In the genomic region with DNA sequence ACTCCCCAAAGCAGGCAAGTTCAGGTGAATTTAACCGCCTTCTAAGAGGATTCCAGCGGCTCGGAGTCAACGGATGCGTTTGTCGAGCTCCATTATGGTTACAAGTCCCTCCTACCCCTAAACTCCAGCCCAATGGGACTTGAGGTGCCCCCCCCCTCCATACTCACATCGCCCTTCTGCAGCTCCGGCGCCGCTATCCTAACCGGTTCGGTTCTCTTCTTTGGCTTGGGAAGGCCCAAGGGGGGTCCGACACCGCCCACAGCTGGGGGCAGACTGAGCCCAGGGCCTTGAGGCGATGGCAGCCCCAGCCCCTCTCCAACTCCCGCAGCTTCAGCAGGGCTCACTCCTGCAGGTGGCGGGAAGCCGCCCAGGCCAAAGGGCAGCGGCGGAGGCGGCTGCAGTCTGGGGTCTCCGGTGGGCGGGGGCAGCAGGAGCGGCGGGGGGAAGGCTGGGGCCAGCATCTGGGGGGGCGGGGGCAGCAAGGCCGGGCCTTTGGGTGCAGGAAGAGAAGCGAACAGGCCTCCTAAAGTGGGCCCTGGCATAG, we compare ENCODE assay signal across 8 mouse cellular contexts. TPM values are rescaled to one million over a fixed set of nuclear protein-coding genes. Genes with fewer than 3 reads are reported as not detected.
A peak's percentile ranks its signal among the peaks of the same experiment; 100 is the strongest.
DNase-seq lines count a peak whose midpoint lies in the region; ATAC-seq and TF ChIP-seq lines count a peak whose summit lies in the region.

No protein-coding gene starts in this region.

- peak overlapping the region; percentile 92 for H3K4me2 ChIP-seq in hindbrain, embryonic 11.5 days (replicated peaks; ENCODE audit: low read depth, low read length)

- DNase-seq in gastrocnemius, adult 2 months: peak; percentile 57
- DNase-seq in gastrocnemius, adult 18-20 months (ENCODE audit: low spot score): no peak
- DNase-seq in adrenal gland, postnatal 36 days: peak; percentile 35 to 52
- peak; percentile 49 for DNase-seq in hindbrain, embryonic 11.5 days (ENCODE audit: low spot score)
- DNase-seq in left cerebral cortex, postnatal 10 days (ENCODE audit: extremely low spot score in 1 of 2, low spot score in 2 of 2): peak; percentile 23 to 73
- DNase-seq in mesoderm, embryonic 11.5 days (ENCODE audit: low read depth, low spot score): peak; percentile 48
- DNase-seq in spleen, adult 2 months (ENCODE audit: low read depth in 1 of 2, low spot score in 2 of 2): peak in 1 of 2 experiments; percentile 31

- TF ChIP-seq POLR2A in spleen, adult 2 months (IDR thresholded peaks at IDR 0.05; ENCODE audit: low read depth, low read length): no peak

- H3K36me3 ChIP-seq in erythroblast, embryonic 14.5 days (ENCODE audit: control insufficient read depth): peaks cover 26% of the 10 kb centered on the region
- no peaks in the 10 kb centered on the region for H3K36me3 ChIP-seq in hindbrain, embryonic 11.5 days (ENCODE audit: control insufficient read depth, insufficient read depth, low read length)
- no peaks in the 10 kb centered on the region for H3K36me3 ChIP-seq in spleen, adult 2 months (ENCODE audit: control insufficient read depth, insufficient read depth, low read length)

- under 1% methylated on average over 18 of the region's 28 CpGs for WGBS in hindbrain, embryonic 11.5 days
- under 1% methylated on average over 28 of the region's 28 CpGs for WGBS in spleen, adult 2 months

- H3K4me1 ChIP-seq in erythroblast, embryonic 14.5 days (ENCODE audit: control insufficient read depth): peaks cover 39% of the 10 kb centered on the region
- H3K4me1 ChIP-seq in hindbrain, embryonic 11.5 days (replicated peaks; ENCODE audit: control insufficient read depth, insufficient read depth, low read length): peaks cover 6% of the 10 kb centered on the region
- peaks cover 13% of the 10 kb centered on the region for H3K4me1 ChIP-seq in spleen, adult 2 months (ENCODE audit: control insufficient read depth, insufficient read depth, insufficient read length)

- H3K27ac ChIP-seq in gastrocnemius, adult 2 months: peak overlapping the region; percentile 92
- H3K27ac ChIP-seq in hindbrain, embryonic 11.5 days (ENCODE audit: low read depth, low read length): peak overlapping the region; percentile 76
- peak overlapping the region; percentile 86 for H3K27ac ChIP-seq in spleen, adult 2 months (ENCODE audit: insufficient read depth, low read length)

- H3K27me3 ChIP-seq in erythroblast, embryonic 14.5 days (ENCODE audit: control insufficient read depth): no peaks in the 10 kb centered on the region
- no peaks in the 10 kb centered on the region for H3K27me3 ChIP-seq in hindbrain, embryonic 11.5 days (ENCODE audit: control insufficient read depth, insufficient read depth, low read length)
- no peaks in the 10 kb centered on the region for H3K27me3 ChIP-seq in spleen, adult 2 months (ENCODE audit: control insufficient read depth, insufficient read depth, low read length)

- TF ChIP-seq CTCF in gastrocnemius, adult 2 months (IDR thresholded peaks at IDR 0.05): no peak
- TF ChIP-seq CTCF in spleen, adult 2 months (IDR thresholded peaks at IDR 0.05; ENCODE audit: extremely low read depth, insufficient read depth, insufficient read length, insufficient replicate concordance): no peak

- H3K9me3 ChIP-seq in erythroblast, embryonic 14.5 days (ENCODE audit: control insufficient read depth, low read length): peaks cover 5% of the 10 kb centered on the region
- no peaks in the 10 kb centered on the region for H3K9me3 ChIP-seq in hindbrain, embryonic 11.5 days (ENCODE audit: control insufficient read depth, low read length)

- intact Hi-C loops in gastrocnemius, adult 2 months (cut with DNase I): loop anchor here (5.0 kb wide), 1 partner anchor 48 kb away; the partner anchor contains the start of genes Isg20l2 and Rrnad1
- intact Hi-C loops in left cerebral cortex, postnatal 10 days (cut with DNase I): no loop called here

- peak overlapping the region; percentile 92 for H3K4me3 ChIP-seq in gastrocnemius, adult 2 months
- peak overlapping the region; percentile 100 for H3K4me3 ChIP-seq in erythroblast, embryonic 14.5 days (replicated peaks)
- H3K4me3 ChIP-seq in hindbrain, embryonic 11.5 days (ENCODE audit: low read depth, low read length): peak overlapping the region; percentile 95
- H3K4me3 ChIP-seq in spleen, adult 2 months (ENCODE audit: extremely low read depth, insufficient read depth, insufficient read length): peak overlapping the region; percentile 80

- peak overlapping the region; percentile 94 for H3K9ac ChIP-seq in hindbrain, embryonic 11.5 days (ENCODE audit: low read depth, low read length)

- ATAC-seq in hindbrain, embryonic 11.5 days (ENCODE audit: low FRiP score): peak; percentile 39

RNA-seq across cellular contexts. Expression of gene Prcc, which starts 0.6 kb away (rescaled TPM):
- 10 to 100 TPM; 45.5 to 52.8 TPM for total RNA-seq in gastrocnemius, adult 2 months (2021)
- total RNA-seq in gastrocnemius, adult 18-20 months (2021): 10 to 100 TPM; 48.3 to 55.2 TPM
- total RNA-seq in adrenal gland, postnatal 36 days (2021): 10 to 100 TPM; 49.2 to 57.4 TPM
- polyA plus RNA-seq in erythroblast, embryonic 14.5 days (2012): 11.4 and 11.7 TPM in 2 replicates
- polyA plus RNA-seq in hindbrain, embryonic 11.5 days (2014; fragmentation: Nextera tagmentation; extraction: Ambion mirVana): 17.6 and 18.6 TPM in 2 replicates
- 10 to 100 TPM; 63.0 to 63.8 TPM for total RNA-seq in left cerebral cortex, postnatal 10 days (2021)
- polyA plus RNA-seq in spleen, adult 2 months (2012; rRNA removed): 23.3 and 23.4 TPM in 2 replicates

RNA-seq across cellular contexts. Expression of gene Hdgf, which starts 21.3 kb away (rescaled TPM):
- total RNA-seq in gastrocnemius, adult 2 months (2021): 100 to 1,000 TPM; 212 to 228 TPM
- total RNA-seq in gastrocnemius, adult 18-20 months (2021): 100 to 1,000 TPM; 219 to 232 TPM
- 100 to 1,000 TPM; 187 TPM for total RNA-seq in adrenal gland, postnatal 36 days (2021)
- polyA plus RNA-seq in erythroblast, embryonic 14.5 days (2012): 86.9 and 109 TPM in 2 replicates
- 202 and 246 TPM in 2 replicates for polyA plus RNA-seq in hindbrain, embryonic 11.5 days (2014; fragmentation: Nextera tagmentation; extraction: Ambion mirVana)
- total RNA-seq in left cerebral cortex, postnatal 10 days (2021): 100 to 1,000 TPM; 120 to 123 TPM
- 43.6 and 50.0 TPM in 2 replicates for polyA plus RNA-seq in spleen, adult 2 months (2012; rRNA removed)

RNA-seq across cellular contexts. Expression of gene Mrpl24, which starts 34.5 kb away (rescaled TPM):
- 10 to 100 TPM; 44.1 to 50.2 TPM for total RNA-seq in gastrocnemius, adult 2 months (2021)
- total RNA-seq in gastrocnemius, adult 18-20 months (2021): 10 to 100 TPM; 42.2 to 49.1 TPM
- total RNA-seq in adrenal gland, postnatal 36 days (2021): 100 to 1,000 TPM; 116 to 130 TPM
- polyA plus RNA-seq in erythroblast, embryonic 14.5 days (2012): 0.97 and 1.1 TPM in 2 replicates
- polyA plus RNA-seq in hindbrain, embryonic 11.5 days (2014; fragmentation: Nextera tagmentation; extraction: Ambion mirVana): 78.4 and 83.6 TPM in 2 replicates
- 10 to 100 TPM; 45.7 to 50.5 TPM for total RNA-seq in left cerebral cortex, postnatal 10 days (2021)
- 24.3 and 34.6 TPM in 2 replicates for polyA plus RNA-seq in spleen, adult 2 months (2012; rRNA removed)

RNA-seq across cellular contexts. Expression of gene Sh2d2a, which starts 38.2 kb away (rescaled TPM):
- total RNA-seq in gastrocnemius, adult 2 months (2021): not detected
- total RNA-seq in gastrocnemius, adult 18-20 months (2021): not detected
- total RNA-seq in adrenal gland, postnatal 36 days (2021): under 1 TPM in 1 of 2 experiments, not detected in 1; 0.36 TPM
- polyA plus RNA-seq in erythroblast, embryonic 14.5 days (2012): 0.01 and 0.04 TPM in 2 replicates
- polyA plus RNA-seq in hindbrain, embryonic 11.5 days (2014; fragmentation: Nextera tagmentation; extraction: Ambion mirVana): not detected in 2 replicates
- total RNA-seq in left cerebral cortex, postnatal 10 days (2021): not detected
- polyA plus RNA-seq in spleen, adult 2 months (2012; rRNA removed): 27.4 and 29.1 TPM in 2 replicates

RNA-seq across cellular contexts. Expression of gene Isg20l2, which starts 45.3 kb away (rescaled TPM):
- total RNA-seq in gastrocnemius, adult 2 months (2021): 1 to 10 TPM; 7.6 to 8.1 TPM
- total RNA-seq in gastrocnemius, adult 18-20 months (2021): 1 to 10 TPM; 6.3 to 8.1 TPM
- 10 to 100 TPM; 20.7 to 22.0 TPM for total RNA-seq in adrenal gland, postnatal 36 days (2021)
- 0.25 and 0.26 TPM in 2 replicates for polyA plus RNA-seq in erythroblast, embryonic 14.5 days (2012)
- 42.5 and 55.2 TPM in 2 replicates for polyA plus RNA-seq in hindbrain, embryonic 11.5 days (2014; fragmentation: Nextera tagmentation; extraction: Ambion mirVana)
- total RNA-seq in left cerebral cortex, postnatal 10 days (2021): 10 to 100 TPM; 17.0 to 17.3 TPM
- polyA plus RNA-seq in spleen, adult 2 months (2012; rRNA removed): 14.3 and 17.4 TPM in 2 replicates
